Mouse (Mus musculus) embryonic fibroblast, embryonic 13.5 days (primary cell): ENCODE measurements around the gene Mllt10.

Source experiments
- CTCF ChIP-seq: IDR thresholded peaks from 2 replicates; pipeline ENCODE4 v1.5.1; 2011; ENCODE audit warnings: mild to moderate bottlenecking, control low read depth, low read length, moderate library complexity, borderline replicate concordance; ENCODE audit not compliant: insufficient read depth
- POLR2A ChIP-seq: IDR thresholded peaks from 2 replicates; pipeline ENCODE4 v1.6.1; 2011; ENCODE audit warnings: low read depth, mild to moderate bottlenecking, control low read depth, low read length, moderate library complexity

GRCm38 (mm10) chr2:18094319-18094718 is 39.3 kb downstream of the Mllt10 start:
- TF ChIP-seq CTCF (no peak), POLR2A (no peak)
